Mouse (Mus musculus) midbrain, embryonic 10.5 days (tissue): ENCODE measurements at regions not wholly inside any gene's neighbourhood (a gene's known extent, or its start where the extent isn't known, plus 50 kb on each side); places are given as distances from the start of the nearest gene placed in this dataset.

Source experiments
- DNase-seq: peaks from one replicate; pipeline ENCODE4 v3.0.0-alpha.2; 2017; ENCODE audit warnings: low spot score
- H3K27ac ChIP-seq: fragments of 300-500 bp; sonication (generic); replicated peaks from 2 replicates; pipeline ENCODE4 v1.5.1; 2016; ENCODE audit warnings: mild to moderate bottlenecking
- H3K27me3 ChIP-seq: fragments of 300-500 bp; sonication (generic); 2 replicates; pipeline ENCODE4 v1.6.1; 2016; ENCODE audit warnings: low read depth, mild to moderate bottlenecking; ENCODE audit not compliant: poor library complexity, severe bottlenecking
- H3K36me3 ChIP-seq: fragments of 300-500 bp; sonication (generic); 2 replicates; pipeline ENCODE4 v1.6.1; 2016; ENCODE audit warnings: mild to moderate bottlenecking, moderate library complexity
- H3K4me1 ChIP-seq: fragments of 300-500 bp; sonication (generic); 2 replicates; pipeline ENCODE4 v1.6.1; 2016
- H3K4me3 ChIP-seq: fragments of 300-500 bp; sonication (generic); 2 replicates; pipeline ENCODE4 v1.5.1; 2016; ENCODE audit warnings: mild to moderate bottlenecking, moderate library complexity
- H3K9me3 ChIP-seq: fragments of 300-500 bp; sonication (generic); replicated peaks from 2 replicates; pipeline ENCODE4 v1.6.1; 2016; ENCODE audit warnings: mild to moderate bottlenecking
- WGBS: fragments of 180-500 bp; shearing (Covaris S2); methylation state at CpG from one replicate; pipeline ENCODE4 v1.1.7; 2016; 5-methylcytosine and 5-hydroxymethylcytosine counted together

DNA sequence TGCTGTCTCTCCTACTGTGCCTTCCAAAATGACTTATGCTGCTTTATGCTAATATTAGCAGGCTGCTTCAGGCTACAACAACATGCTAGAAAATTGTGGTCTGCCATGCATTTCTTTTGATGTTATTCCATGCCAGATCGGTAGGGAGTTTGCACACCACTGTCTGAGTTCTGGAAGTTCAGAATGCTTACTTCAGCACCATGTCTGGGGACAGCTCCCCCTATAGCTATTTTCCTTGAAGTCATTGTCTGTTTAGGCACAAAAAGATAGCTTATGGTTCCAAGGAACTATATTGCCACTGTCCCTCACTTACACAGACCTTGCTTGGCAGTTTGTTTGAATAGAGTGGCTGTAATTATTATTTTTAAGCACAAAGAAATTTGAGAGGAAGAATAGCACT, 666.8 kb upstream of the Klhl29 start:
- Histone ChIP-seq H3K36me3 (no peaks in the 10 kb centered on the region), H3K27me3 (no peaks in the 10 kb centered on the region), H3K9me3 (no peaks in the 10 kb centered on the region), H3K4me1 (peaks cover 9% of the 10 kb centered on the region), H3K4me3 (no peak overlapping the region), H3K27ac (no peak overlapping the region)
- WGBS, result 50% methylated on average over 1 of the region's 1 CpGs
- DNase-seq, result peak; percentile 19

DNA sequence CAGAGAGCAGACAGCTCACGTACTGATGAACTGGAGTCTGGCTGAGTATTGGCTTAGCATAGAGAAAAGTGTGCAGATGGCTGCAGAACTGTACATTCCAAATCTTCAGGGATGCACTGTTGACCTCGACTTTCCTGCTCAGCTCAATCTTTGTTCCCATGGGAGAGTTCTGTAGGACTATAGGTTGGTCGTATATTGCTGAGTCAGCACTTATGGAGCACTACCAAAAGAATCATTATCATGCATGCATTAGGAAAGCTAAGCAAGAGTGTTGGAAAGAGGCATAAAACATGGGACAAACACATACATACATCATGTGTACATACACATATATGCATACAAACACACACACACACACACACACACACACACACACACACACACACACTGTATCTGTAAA, 648.6 kb upstream of the Klhl29 start:
- H3K27me3 ChIP-seq, result no peaks in the 10 kb centered on the region
- no peak overlapping the region for H3K27ac ChIP-seq
- no peaks in the 10 kb centered on the region for H3K4me1 ChIP-seq
- no peak overlapping the region for H3K4me3 ChIP-seq
- H3K36me3 ChIP-seq, result no peaks in the 10 kb centered on the region
- H3K9me3 ChIP-seq, result no peaks in the 10 kb centered on the region
- no peak for DNase-seq
- 91% methylated on average over 3 of the region's 3 CpGs for WGBS

DNA sequence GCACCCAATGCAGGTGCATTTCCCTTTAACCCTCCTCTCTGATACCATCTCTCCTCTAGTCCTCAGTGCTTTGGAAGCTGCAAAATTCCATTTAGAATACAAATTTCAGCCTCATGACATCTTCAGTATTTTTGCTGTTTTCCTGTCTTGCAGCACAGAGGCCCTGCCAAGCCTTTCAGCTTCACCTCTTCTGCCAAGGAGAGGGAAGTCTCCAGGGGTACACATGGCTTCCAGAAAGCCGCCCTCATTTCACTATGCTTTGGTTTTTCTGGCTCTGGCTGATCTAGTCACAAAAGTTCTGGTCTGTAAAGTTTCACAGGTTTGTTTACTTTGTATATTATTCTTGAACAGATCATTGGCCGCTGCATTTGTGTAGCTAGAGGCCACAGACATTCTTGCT, 647.0 kb upstream of the Klhl29 start:
- Histone ChIP-seq H3K27ac (no peak overlapping the region), H3K27me3 (no peaks in the 10 kb centered on the region), H3K4me3 (no peak overlapping the region), H3K4me1 (no peaks in the 10 kb centered on the region), H3K9me3 (no peaks in the 10 kb centered on the region), H3K36me3 (no peaks in the 10 kb centered on the region)
- DNase-seq, result no peak
- 84% methylated on average over 2 of the region's 2 CpGs for WGBS

DNA sequence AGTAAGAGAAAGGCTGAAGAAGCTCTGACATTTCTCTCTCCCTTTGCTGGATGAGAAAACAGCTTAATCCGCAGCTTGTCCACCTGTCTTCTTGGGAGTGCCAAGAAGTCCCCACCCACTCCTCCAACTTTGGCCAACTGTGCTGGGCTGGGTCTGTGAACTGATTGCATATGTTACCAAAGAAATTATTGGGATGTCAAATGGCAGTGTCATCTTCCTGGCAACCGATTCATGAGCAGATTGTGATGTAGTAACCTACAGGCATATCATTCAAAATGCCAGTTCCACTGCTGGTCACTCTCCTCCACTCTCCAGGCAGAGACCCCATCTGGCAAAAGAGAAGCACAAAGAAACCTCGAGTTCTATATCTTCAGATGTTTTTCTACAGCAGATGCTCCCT, 625.5 kb upstream of the Klhl29 start:
- H3K4me3 ChIP-seq, result no peak overlapping the region
- no peaks in the 10 kb centered on the region for H3K36me3 ChIP-seq
- H3K27ac ChIP-seq, result no peak overlapping the region
- 84% methylated on average over 3 of the region's 3 CpGs for WGBS
- no peak for DNase-seq
- no peaks in the 10 kb centered on the region for H3K9me3 ChIP-seq
- peaks cover 5% of the 10 kb centered on the region; the same call in 1 of the 2 replicates for H3K4me1 ChIP-seq
- H3K27me3 ChIP-seq, result no peaks in the 10 kb centered on the region

DNA sequence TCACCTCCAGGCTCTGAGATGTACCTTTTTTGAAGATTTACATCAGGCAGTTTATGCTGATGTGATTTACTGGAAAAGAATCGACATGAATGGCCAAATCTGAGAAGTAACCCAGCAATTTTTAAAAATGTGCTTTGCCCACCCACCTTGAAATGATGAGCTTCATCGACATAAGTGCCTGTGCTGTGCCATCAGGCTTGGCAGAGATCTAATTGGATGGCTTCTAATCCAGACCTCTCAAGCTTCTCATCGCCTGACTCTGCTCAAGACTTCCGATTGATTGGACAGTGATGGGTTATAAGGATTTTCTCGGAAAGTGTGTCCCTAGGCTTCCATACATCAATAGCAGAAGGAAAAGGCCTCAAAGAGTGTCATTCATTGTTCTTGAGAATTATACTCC, 621.9 kb upstream of the Klhl29 start:
- Histone ChIP-seq H3K36me3 (no peaks in the 10 kb centered on the region), H3K9me3 (no peaks in the 10 kb centered on the region), H3K4me1 (peaks cover 5% of the 10 kb centered on the region; the same call in 1 of the 2 replicates), H3K27ac (no peak overlapping the region), H3K4me3 (no peak overlapping the region), H3K27me3 (no peaks in the 10 kb centered on the region)
- DNase-seq, result no peak
- WGBS, result 93% methylated on average over 5 of the region's 5 CpGs

DNA sequence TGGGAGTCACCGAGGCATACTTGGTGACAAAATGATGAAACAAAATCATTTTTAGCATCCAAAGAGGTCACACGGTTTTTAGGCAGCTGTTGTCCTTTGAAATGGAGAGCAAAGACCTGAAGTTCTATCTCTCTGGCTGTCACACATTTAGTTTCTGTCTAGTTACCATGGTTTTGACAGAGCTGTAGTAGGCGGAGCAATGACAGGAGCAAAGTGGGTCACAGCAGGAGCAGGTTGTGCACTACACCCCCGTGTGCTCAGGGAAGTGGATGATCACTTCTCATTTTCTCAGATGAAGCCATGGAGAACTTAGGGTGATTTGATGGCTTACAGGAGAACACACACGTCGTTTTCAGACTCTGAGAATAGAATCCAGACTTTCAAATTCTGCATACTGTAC, 621.2 kb upstream of the Klhl29 start:
- Histone ChIP-seq H3K4me1 (peaks cover 5% of the 10 kb centered on the region; the same call in 1 of the 2 replicates), H3K27ac (no peak overlapping the region), H3K36me3 (no peaks in the 10 kb centered on the region), H3K27me3 (no peaks in the 10 kb centered on the region), H3K9me3 (no peaks in the 10 kb centered on the region), H3K4me3 (no peak overlapping the region)
- WGBS, result 72% methylated on average over 6 of the region's 6 CpGs
- DNase-seq, result no peak

DNA sequence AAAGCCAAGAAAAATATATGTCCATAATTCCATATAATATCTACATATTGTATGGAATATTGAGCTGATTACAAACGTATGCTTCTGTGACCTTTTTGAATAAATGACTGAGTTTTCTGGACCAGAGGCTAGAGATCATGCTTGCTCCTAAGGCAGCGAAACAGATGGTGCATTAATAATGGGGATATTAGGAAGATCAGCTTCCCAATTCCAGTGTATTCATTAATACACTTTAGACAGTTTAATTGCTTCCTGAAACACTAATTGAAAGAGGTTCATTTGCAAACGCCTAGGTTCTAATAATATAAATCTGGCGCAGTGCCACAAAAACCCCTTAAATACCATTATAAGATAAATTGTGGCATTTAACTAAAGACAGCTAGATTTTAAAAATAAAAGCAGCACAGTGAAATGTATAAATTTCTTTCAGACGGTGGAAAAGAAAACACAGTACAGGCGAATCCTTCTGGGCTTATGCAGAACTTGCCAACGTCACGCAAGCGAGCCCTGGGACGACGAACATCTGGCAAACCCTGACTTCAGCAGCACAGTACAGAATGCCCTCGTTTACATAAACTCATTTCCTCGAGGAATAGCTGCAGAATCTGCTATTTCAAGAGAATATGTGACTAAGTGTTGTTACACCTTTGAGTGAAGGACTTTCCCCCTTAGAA, 608.6 kb upstream of the Klhl29 start:
- no peaks in the 10 kb centered on the region for H3K4me1 ChIP-seq
- H3K4me3 ChIP-seq, result no peak overlapping the region
- no peaks in the 10 kb centered on the region for H3K36me3 ChIP-seq
- no peak overlapping the region for H3K27ac ChIP-seq
- no peak for DNase-seq
- WGBS, result 87% methylated on average over 13 of the region's 13 CpGs
- no peaks in the 10 kb centered on the region for H3K9me3 ChIP-seq
- H3K27me3 ChIP-seq, result no peaks in the 10 kb centered on the region

DNA sequence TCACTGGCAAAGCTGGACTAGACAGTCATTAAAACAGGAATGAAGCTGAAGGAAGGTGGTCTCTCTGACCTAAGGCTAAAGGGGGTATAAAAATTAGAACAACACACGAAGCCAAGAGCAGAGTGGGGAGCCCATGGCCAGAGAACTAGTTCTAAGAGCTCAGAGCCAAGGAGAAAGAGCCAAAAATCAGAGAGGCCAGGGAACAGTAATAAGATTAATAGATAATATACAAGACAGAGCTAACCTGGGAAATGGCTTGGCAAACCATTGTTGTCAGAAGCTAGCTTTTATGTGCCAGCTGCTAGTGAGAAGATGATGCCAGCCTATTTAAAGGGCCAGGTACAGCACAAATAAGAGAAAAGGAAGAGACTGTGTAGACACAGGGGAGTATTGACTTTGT, 606.6 kb upstream of the Klhl29 start:
- H3K36me3 ChIP-seq, result no peaks in the 10 kb centered on the region
- no peaks in the 10 kb centered on the region for H3K27me3 ChIP-seq
- no peak for DNase-seq
- no peak overlapping the region for H3K27ac ChIP-seq
- H3K4me3 ChIP-seq, result no peak overlapping the region
- no peaks in the 10 kb centered on the region for H3K9me3 ChIP-seq
- no peaks in the 10 kb centered on the region for H3K4me1 ChIP-seq
- 77% methylated on average over 1 of the region's 1 CpGs for WGBS

DNA sequence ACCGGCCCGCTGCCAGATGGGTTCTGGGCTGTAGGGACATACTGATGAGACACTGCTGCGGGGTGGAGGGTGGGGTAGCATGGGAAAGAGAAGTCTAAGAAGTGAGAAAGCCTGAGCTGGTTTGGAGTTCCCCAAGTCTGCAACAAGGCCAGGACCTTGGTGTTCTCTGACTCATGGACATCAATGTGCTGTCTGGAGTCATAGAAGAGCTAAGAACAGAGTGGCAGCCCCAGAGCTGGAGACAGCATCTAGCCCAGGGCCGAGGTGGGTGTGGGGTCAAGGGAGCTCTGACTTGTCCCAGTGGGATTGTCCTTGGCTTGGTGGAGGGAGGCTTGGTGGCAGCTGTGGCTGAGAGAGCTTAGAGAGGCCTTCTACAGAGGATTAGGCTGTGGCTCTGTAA, 600.4 kb upstream of the Klhl29 start:
- Histone ChIP-seq H3K4me1 (no peaks in the 10 kb centered on the region), H3K27ac (no peak overlapping the region), H3K9me3 (no peaks in the 10 kb centered on the region), H3K4me3 (no peak overlapping the region), H3K27me3 (no peaks in the 10 kb centered on the region), H3K36me3 (no peaks in the 10 kb centered on the region)
- 85% methylated on average over 4 of the region's 4 CpGs for WGBS
- DNase-seq, result no peak

DNA sequence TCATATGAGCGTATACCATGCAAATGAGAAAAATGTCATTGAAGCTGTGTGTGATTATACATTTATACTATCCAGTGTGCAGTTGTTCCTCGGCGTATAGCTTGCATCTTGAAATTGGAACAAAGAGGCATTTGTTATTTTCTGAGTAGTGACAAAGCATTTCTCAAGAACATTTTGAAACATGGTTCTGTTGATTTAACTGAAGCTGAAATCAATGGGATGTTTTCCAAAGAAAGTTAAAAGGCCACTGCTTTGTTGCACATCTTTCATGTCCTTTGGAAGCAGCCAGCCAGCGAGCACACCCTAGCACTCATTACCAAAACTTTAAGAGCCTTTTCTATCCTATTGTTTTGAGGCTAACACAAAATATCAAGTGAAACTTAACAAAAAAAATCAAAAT, 594.1 kb upstream of the Klhl29 start:
- no peak overlapping the region for H3K27ac ChIP-seq
- no peak for DNase-seq
- H3K4me1 ChIP-seq, result no peaks in the 10 kb centered on the region
- no peaks in the 10 kb centered on the region for H3K27me3 ChIP-seq
- H3K36me3 ChIP-seq, result no peaks in the 10 kb centered on the region
- WGBS, result 96% methylated on average over 4 of the region's 4 CpGs
- no peak overlapping the region for H3K4me3 ChIP-seq
- H3K9me3 ChIP-seq, result no peaks in the 10 kb centered on the region

DNA sequence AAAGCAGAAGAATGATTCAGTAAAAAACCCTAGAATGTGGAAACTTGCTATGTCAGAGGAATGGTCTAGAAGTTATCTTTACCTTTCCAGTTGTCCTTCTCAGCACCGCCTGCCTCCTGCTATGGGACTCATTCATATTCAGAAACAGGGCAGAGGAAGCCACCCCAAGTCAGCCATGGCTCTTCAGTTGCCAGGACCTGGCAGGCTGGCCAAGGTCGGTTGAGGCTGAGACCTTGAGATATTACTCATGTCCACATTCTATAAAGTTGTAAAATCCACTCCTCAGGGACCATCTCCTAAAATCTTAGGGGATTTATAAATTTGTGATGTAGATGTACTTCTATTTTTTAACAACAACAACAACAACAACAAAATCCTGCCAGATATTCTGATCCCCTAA, 580.7 kb upstream of the Klhl29 start:
- Histone ChIP-seq H3K4me3 (no peak overlapping the region), H3K9me3 (no peaks in the 10 kb centered on the region), H3K27me3 (no peaks in the 10 kb centered on the region), H3K4me1 (no peaks in the 10 kb centered on the region), H3K27ac (no peak overlapping the region), H3K36me3 (no peaks in the 10 kb centered on the region)
- no peak for DNase-seq
- 81% methylated on average over 2 of the region's 2 CpGs for WGBS

DNA sequence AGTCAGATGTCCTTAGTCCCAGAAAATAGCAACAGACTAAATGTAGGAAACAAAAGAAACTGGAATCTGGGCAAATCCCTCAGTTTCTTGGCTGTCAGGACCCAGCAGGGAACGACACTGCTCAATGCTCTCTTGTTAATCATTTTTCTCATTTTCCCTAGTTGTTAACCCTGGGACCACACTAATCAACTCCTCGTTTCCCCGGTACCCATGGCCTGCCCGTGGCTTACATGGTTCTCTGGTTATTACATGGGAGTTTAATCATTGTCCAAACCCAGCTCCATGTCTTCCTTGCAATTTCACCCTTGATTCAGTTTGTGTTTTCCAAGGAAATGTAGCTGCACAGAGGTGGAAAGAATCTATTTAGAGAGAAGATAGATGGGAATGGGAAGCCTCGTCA, 580.1 kb upstream of the Klhl29 start:
- WGBS, result 78% methylated on average over 5 of the region's 5 CpGs
- no peak for DNase-seq
- no peaks in the 10 kb centered on the region for H3K9me3 ChIP-seq
- H3K36me3 ChIP-seq, result no peaks in the 10 kb centered on the region
- H3K27ac ChIP-seq, result no peak overlapping the region
- no peaks in the 10 kb centered on the region for H3K4me1 ChIP-seq
- no peaks in the 10 kb centered on the region for H3K27me3 ChIP-seq
- no peak overlapping the region for H3K4me3 ChIP-seq

DNA sequence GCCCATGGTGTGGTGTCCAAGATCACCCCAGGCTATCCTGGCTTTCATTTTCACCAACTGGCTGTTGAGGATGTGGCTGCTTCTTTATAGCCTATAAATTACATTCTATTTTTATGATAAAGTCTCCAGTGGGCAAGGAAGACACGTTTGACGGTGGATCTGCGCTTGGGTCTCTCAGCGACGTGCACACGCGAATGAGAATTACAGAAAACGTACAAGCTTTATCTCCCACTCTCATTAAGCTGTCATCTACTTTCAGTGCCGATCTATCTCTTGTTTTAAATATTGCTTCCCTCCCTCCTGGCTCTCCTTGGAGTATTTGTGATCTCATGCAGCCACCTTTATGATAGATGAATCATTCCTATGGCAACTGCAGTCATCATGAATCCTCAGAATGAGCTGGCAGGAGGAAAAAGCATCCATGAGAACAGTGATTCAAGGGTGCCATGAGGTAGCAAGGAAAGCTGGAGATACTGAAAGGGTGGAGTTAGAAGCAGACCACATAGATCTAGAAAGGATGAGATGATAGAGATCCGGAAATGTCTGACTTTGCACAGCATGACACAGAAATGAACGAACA, 568.0 kb upstream of the Klhl29 start:
- Histone ChIP-seq H3K27ac (no peak overlapping the region), H3K36me3 (no peaks in the 10 kb centered on the region), H3K9me3 (no peaks in the 10 kb centered on the region), H3K4me3 (no peak overlapping the region), H3K27me3 (no peaks in the 10 kb centered on the region), H3K4me1 (no peaks in the 10 kb centered on the region)
- WGBS, result 93% methylated on average over 11 of the region's 11 CpGs
- no peak for DNase-seq

DNA sequence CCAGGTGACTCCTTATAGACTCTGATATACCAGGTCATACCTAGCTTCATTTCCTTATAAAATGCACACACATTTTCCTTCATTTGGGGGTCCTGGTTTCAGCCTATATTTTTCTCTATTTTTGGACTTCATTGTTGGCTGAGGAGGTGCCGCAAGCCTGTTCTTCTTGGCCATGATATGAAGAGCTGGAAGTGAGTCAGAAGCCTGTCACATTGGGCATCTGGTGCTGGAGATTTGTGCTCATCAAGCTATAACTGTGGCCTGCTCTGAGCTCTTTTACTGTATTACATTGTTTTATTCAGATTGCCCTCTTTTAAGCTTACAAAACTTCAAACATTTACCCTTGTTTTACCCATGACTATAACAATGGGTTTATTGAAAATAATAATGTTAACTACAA, 545.8 kb upstream of the Klhl29 start:
- Histone ChIP-seq H3K9me3 (no peaks in the 10 kb centered on the region), H3K36me3 (no peaks in the 10 kb centered on the region), H3K4me1 (no peaks in the 10 kb centered on the region), H3K27ac (no peak overlapping the region), H3K27me3 (no peaks in the 10 kb centered on the region), H3K4me3 (no peak overlapping the region)
- no peak for DNase-seq
- WGBS, result 97% methylated on average over 1 of the region's 1 CpGs
